Mouse (Mus musculus) mammary gland, adult 2 months (tissue): ENCODE data around the gene Me1. TPM values are rescaled to one million over a fixed set of nuclear protein-coding genes. Genes with fewer than 3 reads are reported as not detected.

ENCODE experiments used
- polyA plus RNA-seq: library from polyadenylated mRNA; depleted of rRNA; stranded (reverse); fragments of >200 nt; gene quantifications from 2 replicates; pipeline ENCODE4 v1.2.3, GENCODE M21; 2012; ENCODE audit warnings: low replicate concordance; rRNA removed

The Me1 gene
- 357 and 546 TPM in 2 replicates for polyA plus RNA-seq

GRCm38 (mm10) chr9:86695818-86696261 is at the start of gene Me1:
Gene Me1, minus strand, starts transcription at chr9:86695953.

GRCm38 (mm10) chr9:86742959-86743911 is 47.5 kb upstream of the Me1 start, which contains the start of gene Prss35:
Gene Prss35, plus strand, starts transcription at chr9:86743649.

GRCm38 (mm10) chr9:86571540-86572135 is 124.1 kb downstream of the Me1 start, which contains the start of the genes Pgm3 and Rwdd2a:
Gene Pgm3, minus strand, starts transcription at chr9:86571842.
Gene Rwdd2a, plus strand, starts transcription at chr9:86571991.

Other genes starting within 250 kb of the Me1 start
- 1.0 TPM in 2 replicates for gene Ube2cbp, start 231.0 kb downstream of the Me1 start, polyA plus RNA-seq
- gene Dop1a, start 228.8 kb downstream of the Me1 start, polyA plus RNA-seq: 9.0 and 16.5 TPM in 2 replicates
- 2.7 and 6.5 TPM in 2 replicates for gene Pgm3, start 124.1 kb downstream of the Me1 start, polyA plus RNA-seq
- gene Rwdd2a, start 124.0 kb downstream of the Me1 start, polyA plus RNA-seq: 0.88 and 1.1 TPM in 2 replicates
- gene Prss35, start 47.7 kb upstream of the Me1 start, polyA plus RNA-seq: 0.41 and 0.52 TPM in 2 replicates
- 0.25 and 0.29 TPM in 2 replicates for gene Snap91, start 184.7 kb upstream of the Me1 start, polyA plus RNA-seq